Mouse (Mus musculus): ENCODE results near the gene 1700125H20Rik. TPM values are rescaled to one million over a fixed set of nuclear protein-coding genes. Genes with fewer than 3 reads are reported as not detected.

Gene 1700125H20Rik
- polyA plus RNA-seq, 1 experiment from 2014 or later = 0.28 TPM

- ATAC-seq (ENCODE audit: insufficient read depth) = no peak
Observed at GRCm38 (mm10) chr11:85167503-85167902, 2.7 kb upstream of the 1700125H20Rik start.

GRCm38 (mm10) chr11:85170833-85171232 lies 629 bp downstream of the 1700125H20Rik start:
- Histone ChIP-seq H3K36me3 (ENCODE audit: insufficient read depth) (no peaks in the 10 kb centered on the region), H3K27me3 (ENCODE audit: insufficient read depth, low read length) (no peaks in the 10 kb centered on the region), H3K27ac (ENCODE audit: low read depth) (no peak overlapping the region), H3K4me3 (ENCODE audit: low read depth, low read length) (no peak overlapping the region), H3K4me1 (ENCODE audit: insufficient read depth) (no peaks in the 10 kb centered on the region), H3K9ac (no peak overlapping the region), H3K9me3 (ENCODE audit: low read depth, low read length) (no peaks in the 10 kb centered on the region), H3K4me2 (peak overlapping the region; percentile 65)
- TF ChIP-seq CTCF (IDR thresholded peaks at IDR 0.05; ENCODE audit: low read depth) = no peak
- no peak for DNase-seq
- WGBS = 26% methylated on average over 2 of the region's 2 CpGs
- peak; percentile 45; the same call in 1 of the 2 replicates for ATAC-seq (ENCODE audit: insufficient read depth)

More at GRCm38 (mm10) chr11:85167503-85167902, 2.7 kb upstream of the 1700125H20Rik start:
- no peak overlapping the region for H3K4me3 ChIP-seq (ENCODE audit: low read depth, low read length)
- no peaks in the 10 kb centered on the region for H3K4me1 ChIP-seq (ENCODE audit: insufficient read depth)
- H3K4me2 ChIP-seq = no peak overlapping the region
- H3K36me3 ChIP-seq (ENCODE audit: insufficient read depth) = no peaks in the 10 kb centered on the region
- H3K27ac ChIP-seq (ENCODE audit: low read depth) = no peak overlapping the region
- 57% methylated on average over 1 of the region's 1 CpGs for WGBS
- no peak overlapping the region for H3K9ac ChIP-seq
- no peaks in the 10 kb centered on the region for H3K9me3 ChIP-seq (ENCODE audit: low read depth, low read length)
- TF ChIP-seq CTCF (IDR thresholded peaks at IDR 0.05; ENCODE audit: low read depth) = no peak
- no peak for DNase-seq
- H3K27me3 ChIP-seq (ENCODE audit: insufficient read depth, low read length) = no peaks in the 10 kb centered on the region

- H3K9me3 ChIP-seq (ENCODE audit: low read depth, low read length) = no peaks in the 10 kb centered on the region
- ATAC-seq (ENCODE audit: insufficient read depth) (no peak), DNase-seq (no peak)
- H3K27ac ChIP-seq (ENCODE audit: low read depth) = no peak overlapping the region
- no peak for TF ChIP-seq CTCF (IDR thresholded peaks at IDR 0.05; ENCODE audit: low read depth)
- H3K36me3 ChIP-seq (ENCODE audit: insufficient read depth) = no peaks in the 10 kb centered on the region
- no peak overlapping the region for H3K9ac ChIP-seq
- H3K27me3 ChIP-seq (ENCODE audit: insufficient read depth, low read length) = no peaks in the 10 kb centered on the region
- H3K4me2 ChIP-seq = no peak overlapping the region
- WGBS = 68% methylated on average over 3 of the region's 3 CpGs
- no peaks in the 10 kb centered on the region for H3K4me1 ChIP-seq (ENCODE audit: insufficient read depth)
- H3K4me3 ChIP-seq (ENCODE audit: low read depth, low read length) = no peak overlapping the region
Observed at GRCm38 (mm10) chr11:85175941-85176340, 5.7 kb downstream of the 1700125H20Rik start.

GRCm38 (mm10) chr11:85177761-85178160 lies 7.6 kb downstream of the 1700125H20Rik start:
- no peaks in the 10 kb centered on the region for H3K36me3 ChIP-seq (ENCODE audit: insufficient read depth)
- no peaks in the 10 kb centered on the region for H3K4me1 ChIP-seq (ENCODE audit: insufficient read depth)
- DNase-seq (no peak), ATAC-seq (ENCODE audit: insufficient read depth) (no peak)
- no peak overlapping the region for H3K9ac ChIP-seq
- no peaks in the 10 kb centered on the region for H3K27me3 ChIP-seq (ENCODE audit: insufficient read depth, low read length)
- no peak overlapping the region for H3K27ac ChIP-seq (ENCODE audit: low read depth)
- WGBS = 74% methylated on average over 6 of the region's 6 CpGs
- no peak for TF ChIP-seq CTCF (IDR thresholded peaks at IDR 0.05; ENCODE audit: low read depth)
- no peak overlapping the region for H3K4me2 ChIP-seq
- H3K9me3 ChIP-seq (ENCODE audit: low read depth, low read length) = no peaks in the 10 kb centered on the region
- no peak overlapping the region for H3K4me3 ChIP-seq (ENCODE audit: low read depth, low read length)

- Histone ChIP-seq H3K27me3 (ENCODE audit: insufficient read depth, low read length) (no peaks in the 10 kb centered on the region), H3K4me2 (no peak overlapping the region), H3K9me3 (ENCODE audit: low read depth, low read length) (no peaks in the 10 kb centered on the region), H3K4me1 (ENCODE audit: insufficient read depth) (no peaks in the 10 kb centered on the region), H3K9ac (no peak overlapping the region), H3K4me3 (ENCODE audit: low read depth, low read length) (no peak overlapping the region), H3K27ac (ENCODE audit: low read depth) (no peak overlapping the region), H3K36me3 (ENCODE audit: insufficient read depth) (no peaks in the 10 kb centered on the region)
- 75% methylated on average over 4 of the region's 4 CpGs for WGBS
- ATAC-seq (ENCODE audit: insufficient read depth) (no peak), DNase-seq (no peak)
- TF ChIP-seq CTCF (IDR thresholded peaks at IDR 0.05; ENCODE audit: low read depth) = no peak
Observed at GRCm38 (mm10) chr11:85178413-85178812, 8.2 kb downstream of the 1700125H20Rik start.

- WGBS = 3% methylated on average over 20 of the region's 20 CpGs
- peak; percentile 91 for DNase-seq
- Histone ChIP-seq H3K4me3 (ENCODE audit: low read depth, low read length) (peak overlapping the region; percentile 38), H3K4me1 (ENCODE audit: insufficient read depth) (no peaks in the 10 kb centered on the region), H3K9ac (peak overlapping the region; percentile 48), H3K27ac (ENCODE audit: low read depth) (peak overlapping the region; percentile 18; the same call in 1 of the 2 replicates), H3K9me3 (ENCODE audit: low read depth, low read length) (no peaks in the 10 kb centered on the region), H3K36me3 (ENCODE audit: insufficient read depth) (no peaks in the 10 kb centered on the region), H3K27me3 (ENCODE audit: insufficient read depth, low read length) (no peaks in the 10 kb centered on the region), H3K4me2 (peak overlapping the region; percentile 73)
- TF ChIP-seq CTCF (IDR thresholded peaks at IDR 0.05; ENCODE audit: low read depth) = peak; percentile 91
- peak; percentile 94 for ATAC-seq (ENCODE audit: insufficient read depth)
Observed at GRCm38 (mm10) chr11:85182617-85183283, 12.5 kb downstream of the 1700125H20Rik start.

- Histone ChIP-seq H3K9ac (peak overlapping the region; percentile 48), H3K4me2 (peak overlapping the region; percentile 73), H3K27ac (ENCODE audit: low read depth) (0 out of 2 replicates have a peak overlapping the region, but pooled peaks have one; percentile 18), H3K27me3 (ENCODE audit: insufficient read depth, low read length) (no peaks in the 10 kb centered on the region), H3K4me1 (ENCODE audit: insufficient read depth) (no peaks in the 10 kb centered on the region), H3K4me3 (ENCODE audit: low read depth, low read length) (peak overlapping the region; percentile 38), H3K9me3 (ENCODE audit: low read depth, low read length) (no peaks in the 10 kb centered on the region), H3K36me3 (ENCODE audit: insufficient read depth) (peaks cover 1% of the 10 kb centered on the region; the same call in 1 of the 2 replicates)
- no peak for TF ChIP-seq CTCF (IDR thresholded peaks at IDR 0.05; ENCODE audit: low read depth)
- WGBS = 18% methylated on average over 13 of the region's 13 CpGs
- ATAC-seq (ENCODE audit: insufficient read depth) (peak; percentile 16; the same call in 1 of the 2 replicates), DNase-seq (peak; percentile 64)
Observed at GRCm38 (mm10) chr11:85183284-85183779, 13.1 kb downstream of the 1700125H20Rik start.

All from lung, embryonic 14.5 days (tissue).